Mouse (Mus musculus) E14TG2a.4 (cell line): Measurements from ENCODE around the gene Cd3d.

Source experiments
- H3K27me3 ChIP-seq: 2 replicates; pipeline ENCODE4 v1.6.1; 2014; ENCODE audit warnings: low read length, control low read depth; ENCODE audit not compliant: insufficient read depth
- H3K36me3 ChIP-seq: 2 replicates; pipeline ENCODE4 v1.6.1; 2014; ENCODE audit warnings: low read length, control low read depth; ENCODE audit not compliant: insufficient read depth
- H3K4me1 ChIP-seq: replicated peaks from 2 replicates; pipeline ENCODE4 v1.6.1; 2014; ENCODE audit warnings: low read depth, low read length, control low read depth
- H3K4me3 ChIP-seq: replicated peaks from 2 replicates; pipeline ENCODE4 v1.5.1; 2014; ENCODE audit warnings: mild to moderate bottlenecking, low read length
- H3K9me3 ChIP-seq: 2 replicates; pipeline ENCODE4 v1.6.1; 2014; ENCODE audit warnings: low read length, control low read depth
- CTCF ChIP-seq: conservative IDR thresholded peaks from 2 replicates; pipeline ENCODE4 v1.5.1; 2014; ENCODE audit warnings: low read length
- NANOG ChIP-seq: IDR thresholded peaks from 2 replicates; pipeline ENCODE4 v1.6.1; 2014; ENCODE audit warnings: borderline replicate concordance, low read length, mixed read lengths
- POU5F1 ChIP-seq: IDR thresholded peaks from 2 replicates; pipeline ENCODE4 v1.6.1; 2014; ENCODE audit warnings: low read length, borderline replicate concordance

Gene Cd3d

DNA sequence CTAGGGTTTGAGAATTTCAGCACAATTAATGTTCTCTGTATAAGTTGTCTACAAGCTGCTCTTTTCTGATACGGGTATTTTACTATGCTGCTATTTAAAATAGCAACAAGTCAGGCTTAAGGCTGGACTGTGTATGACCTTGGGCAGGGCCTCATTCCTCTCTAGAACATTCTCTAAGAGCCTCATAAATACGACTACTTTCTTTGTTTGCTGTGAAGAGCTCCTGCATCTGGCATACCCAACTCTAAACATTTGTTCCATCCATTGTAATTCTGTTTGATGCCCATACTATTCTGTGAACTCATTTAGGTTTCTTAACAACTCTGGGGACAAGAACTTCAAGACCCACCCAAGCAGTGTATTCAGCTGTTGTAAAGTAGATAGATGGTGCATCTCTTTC lies 1.4 kb downstream of the Cd3d start:
- Histone ChIP-seq H3K9me3 (no peaks in the 10 kb centered on the region), H3K27me3 (no peaks in the 10 kb centered on the region), H3K4me1 (peaks cover 7% of the 10 kb centered on the region; the same call in 1 of the 2 replicates), H3K36me3 (no peaks in the 10 kb centered on the region), H3K4me3 (no peak overlapping the region)
- TF ChIP-seq NANOG, result no peak
- no peak for TF ChIP-seq POU5F1
- no peak for TF ChIP-seq CTCF

DNA sequence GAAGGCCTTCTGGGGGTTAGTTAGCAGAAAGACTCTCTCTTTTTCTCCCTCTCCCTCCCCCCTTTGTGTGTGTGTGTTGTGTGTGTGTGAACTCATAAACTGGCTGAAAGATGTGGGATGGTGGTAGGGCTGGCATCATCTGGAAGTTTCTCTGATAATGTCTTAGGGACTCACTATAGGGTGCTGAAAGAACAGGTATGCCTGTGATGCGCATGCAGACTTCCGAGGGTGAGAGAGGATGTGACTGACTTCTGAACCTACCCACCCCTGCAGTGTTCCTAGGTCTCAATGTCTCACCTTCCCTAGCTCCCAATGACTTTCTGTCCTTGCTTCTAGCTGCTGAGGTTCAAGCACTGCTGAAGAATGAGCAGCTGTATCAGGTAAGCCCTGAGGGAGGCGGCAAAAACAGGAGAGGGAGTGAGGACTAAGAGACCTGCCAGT lies 4.2 kb downstream of the Cd3d start:
- TF ChIP-seq NANOG (no peak), CTCF (no peak), POU5F1 (no peak)
- H3K36me3 ChIP-seq, result no peaks in the 10 kb centered on the region
- H3K9me3 ChIP-seq, result no peaks in the 10 kb centered on the region
- no peaks in the 10 kb centered on the region for H3K27me3 ChIP-seq
- H3K4me1 ChIP-seq, result peaks cover 7% of the 10 kb centered on the region; the same call in 1 of the 2 replicates
- H3K4me3 ChIP-seq, result no peak overlapping the region

DNA sequence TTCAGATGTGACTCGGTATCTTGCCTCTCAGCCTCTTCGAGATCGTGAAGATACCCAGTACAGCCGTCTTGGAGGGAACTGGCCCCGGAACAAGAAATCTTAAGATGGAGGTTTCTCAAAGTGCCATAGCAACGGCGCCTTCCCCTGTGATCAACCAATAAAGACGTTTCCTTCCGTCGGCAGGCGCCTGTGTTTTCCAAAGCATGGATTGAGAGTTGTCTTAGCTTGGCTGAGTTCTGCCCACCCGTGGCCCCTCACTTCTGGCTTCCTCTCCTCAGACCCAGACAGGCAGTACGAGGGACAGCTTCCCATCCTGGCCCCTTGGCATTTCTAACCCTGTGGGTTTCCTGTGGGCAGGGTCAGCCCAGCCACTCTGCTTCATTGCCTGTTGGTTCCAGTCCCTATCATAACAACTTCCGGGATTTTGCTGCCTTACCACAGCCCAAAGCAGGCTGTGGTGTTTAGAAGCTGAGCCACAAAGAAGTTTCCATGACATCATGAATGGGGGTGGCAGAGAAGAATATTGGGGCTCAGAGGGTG lies 4.7 kb downstream of the Cd3d start:
- no peaks in the 10 kb centered on the region for H3K36me3 ChIP-seq
- TF ChIP-seq CTCF, result no peak
- TF ChIP-seq POU5F1, result no peak
- no peak for TF ChIP-seq NANOG
- peaks cover 7% of the 10 kb centered on the region; the same call in 1 of the 2 replicates for H3K4me1 ChIP-seq
- no peaks in the 10 kb centered on the region for H3K9me3 ChIP-seq
- no peak overlapping the region for H3K4me3 ChIP-seq
- H3K27me3 ChIP-seq, result no peaks in the 10 kb centered on the region

DNA sequence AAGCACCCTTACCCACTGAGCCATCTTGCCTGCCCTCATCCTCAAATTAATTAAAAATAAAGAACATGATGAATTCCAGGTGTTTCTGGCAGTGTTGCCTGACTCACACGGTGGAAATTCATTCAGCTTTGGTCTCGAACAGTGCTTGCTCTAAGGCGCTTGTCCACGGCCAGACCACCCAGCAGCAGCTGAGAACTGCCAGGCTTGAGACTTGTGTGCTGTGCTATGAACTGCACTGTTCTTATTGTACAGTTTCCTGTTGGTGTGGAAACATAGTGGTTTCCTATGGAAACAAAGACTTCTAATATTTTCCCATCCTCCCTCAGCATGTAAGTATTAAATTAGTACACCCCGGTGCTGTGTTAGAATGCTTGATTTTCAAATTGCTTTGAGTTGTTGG lies 5.4 kb downstream of the Cd3d start:
- TF ChIP-seq NANOG, result no peak
- no peak for TF ChIP-seq CTCF
- no peak for TF ChIP-seq POU5F1
- Histone ChIP-seq H3K4me1 (peaks cover 11% of the 10 kb centered on the region; the same call in 1 of the 2 replicates), H3K36me3 (no peaks in the 10 kb centered on the region), H3K9me3 (no peaks in the 10 kb centered on the region), H3K4me3 (no peak overlapping the region), H3K27me3 (no peaks in the 10 kb centered on the region)

DNA sequence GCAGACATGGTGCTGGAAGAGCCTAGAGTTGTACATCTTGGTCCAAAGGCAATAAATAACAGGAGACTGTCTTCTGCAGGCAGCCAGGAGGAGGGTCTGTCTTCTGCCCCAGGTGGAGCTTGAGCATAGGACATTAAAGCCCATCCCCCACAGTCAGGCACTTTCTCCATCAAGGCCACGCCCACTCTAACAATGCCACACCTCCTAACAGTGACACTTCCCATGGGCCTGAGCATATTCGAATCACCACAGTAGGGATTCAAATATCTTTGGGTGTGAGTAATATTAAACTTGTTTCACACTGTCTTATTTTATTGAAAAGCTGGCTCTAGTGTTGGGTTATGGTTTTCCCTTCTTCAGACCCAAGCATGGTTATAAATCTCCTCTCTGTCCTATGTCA lies 10.2 kb downstream of the Cd3d start:
- Histone ChIP-seq H3K4me1 (0 out of 2 replicates have a peak, but pooled peaks cover 4% of the 10 kb centered on the region), H3K36me3 (no peaks in the 10 kb centered on the region), H3K27me3 (no peaks in the 10 kb centered on the region), H3K4me3 (no peak overlapping the region), H3K9me3 (no peaks in the 10 kb centered on the region)
- TF ChIP-seq NANOG, result no peak
- no peak for TF ChIP-seq CTCF
- TF ChIP-seq POU5F1, result no peak

DNA sequence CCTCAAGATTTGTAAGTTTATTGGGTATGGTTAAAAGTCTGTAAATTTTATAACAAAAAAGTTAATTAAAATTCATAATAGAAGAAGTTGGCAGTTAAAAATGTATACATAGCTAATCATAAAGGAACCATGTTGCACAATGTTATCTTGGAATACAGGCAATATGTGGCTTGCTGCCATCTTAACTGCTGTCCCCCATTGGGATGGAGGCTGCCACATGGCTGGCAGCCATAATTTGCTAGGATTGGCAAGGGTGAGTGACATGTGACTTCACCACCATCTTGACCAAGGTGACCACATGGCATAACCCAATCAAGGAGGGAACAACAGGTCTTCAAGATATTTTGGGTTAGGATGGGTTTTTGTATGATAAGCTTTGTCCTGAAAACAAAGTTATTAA lies 10.7 kb downstream of the Cd3d start:
- no peaks in the 10 kb centered on the region for H3K27me3 ChIP-seq
- no peaks in the 10 kb centered on the region for H3K9me3 ChIP-seq
- H3K36me3 ChIP-seq, result no peaks in the 10 kb centered on the region
- no peak overlapping the region for H3K4me3 ChIP-seq
- TF ChIP-seq POU5F1, result no peak
- TF ChIP-seq CTCF, result no peak
- TF ChIP-seq NANOG, result no peak
- H3K4me1 ChIP-seq, result 0 out of 2 replicates have a peak, but pooled peaks cover 4% of the 10 kb centered on the region

DNA sequence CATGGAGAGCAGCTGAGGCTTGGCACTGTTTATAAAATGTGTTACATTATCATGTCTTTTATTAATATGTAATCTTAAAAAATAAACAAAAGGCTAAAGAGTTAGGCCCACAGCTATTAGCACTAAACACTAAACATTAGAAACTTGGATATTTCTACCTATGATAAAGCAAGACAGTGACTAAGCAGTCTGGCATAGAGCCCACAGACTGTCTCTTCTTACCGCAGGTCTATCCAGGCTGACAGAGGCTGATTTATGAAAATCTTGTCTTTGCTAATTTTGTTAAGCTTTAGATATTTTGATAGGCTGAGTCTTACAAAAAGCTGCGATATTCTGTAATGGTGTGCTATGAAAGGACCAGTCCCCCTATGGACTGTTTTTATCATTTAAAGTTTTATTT lies 11.7 kb downstream of the Cd3d start:
- no peak overlapping the region for H3K4me3 ChIP-seq
- H3K9me3 ChIP-seq, result no peaks in the 10 kb centered on the region
- no peak for TF ChIP-seq CTCF
- TF ChIP-seq POU5F1, result no peak
- TF ChIP-seq NANOG, result no peak
- H3K27me3 ChIP-seq, result 0 out of 2 replicates have a peak, but pooled peaks cover under 1% of the 10 kb centered on the region
- 0 out of 2 replicates have a peak, but pooled peaks cover 4% of the 10 kb centered on the region for H3K4me1 ChIP-seq
- H3K36me3 ChIP-seq, result no peaks in the 10 kb centered on the region

DNA sequence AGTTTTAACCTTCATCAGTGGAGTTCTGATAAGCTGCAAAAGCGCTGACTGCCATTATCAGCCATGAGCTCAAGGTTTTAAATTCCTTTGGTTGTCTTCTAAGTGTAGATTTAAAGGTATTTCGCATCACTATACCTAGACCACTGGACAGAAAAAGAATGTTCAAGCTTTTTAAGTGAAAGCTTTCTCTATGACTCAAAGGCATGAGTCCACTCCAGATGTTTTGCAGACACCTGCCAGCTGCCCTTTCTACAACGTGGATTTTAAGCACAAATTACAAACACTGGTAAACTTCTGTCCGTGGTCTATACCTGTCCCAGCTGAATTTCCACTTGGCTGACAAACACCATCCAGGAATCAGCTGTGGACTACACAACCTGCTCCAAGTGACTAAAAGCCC lies 13.4 kb downstream of the Cd3d start:
- Histone ChIP-seq H3K4me1 (0 out of 2 replicates have a peak, but pooled peaks cover 7% of the 10 kb centered on the region), H3K9me3 (no peaks in the 10 kb centered on the region), H3K36me3 (no peaks in the 10 kb centered on the region), H3K4me3 (no peak overlapping the region), H3K27me3 (0 out of 2 replicates have a peak, but pooled peaks cover 3% of the 10 kb centered on the region)
- TF ChIP-seq CTCF, result no peak
- TF ChIP-seq NANOG, result no peak
- no peak for TF ChIP-seq POU5F1

DNA sequence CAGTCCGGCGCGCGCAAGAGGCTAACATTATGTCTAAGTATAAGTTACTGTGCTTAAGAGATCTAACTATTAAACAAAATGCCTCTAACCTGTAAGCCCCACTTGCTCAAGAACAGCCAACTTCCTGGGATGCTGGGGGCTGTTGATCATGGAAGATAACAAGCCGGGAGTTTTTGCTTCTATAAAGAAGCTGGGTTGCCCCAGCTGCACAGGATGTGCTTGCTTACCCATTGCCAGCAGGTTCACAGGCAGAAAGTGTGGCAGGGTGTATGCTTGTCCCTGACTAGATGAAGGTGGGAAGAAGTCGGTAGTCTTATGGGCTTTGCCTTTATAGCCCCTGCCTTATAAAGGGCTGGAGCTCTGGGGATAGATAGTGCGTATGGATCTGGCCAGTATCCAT lies 15.0 kb downstream of the Cd3d start:
- Histone ChIP-seq H3K4me1 (0 out of 2 replicates have a peak, but pooled peaks cover 7% of the 10 kb centered on the region), H3K9me3 (no peaks in the 10 kb centered on the region), H3K36me3 (no peaks in the 10 kb centered on the region), H3K4me3 (no peak overlapping the region), H3K27me3 (0 out of 2 replicates have a peak, but pooled peaks cover 6% of the 10 kb centered on the region)
- TF ChIP-seq NANOG (no peak), CTCF (no peak)
